Mouse (Mus musculus) ES-E14 (cell line): Measurements from ENCODE around the gene Nr1i3.

ENCODE experiments used
- HCFC1 ChIP-seq: IDR thresholded peaks from 2 replicates; pipeline ENCODE4 v1.6.1; 2012; ENCODE audit warnings: low read length, inconsistent platforms, borderline replicate concordance; ENCODE audit not compliant: insufficient read depth
- MAFK ChIP-seq: IDR thresholded peaks from 2 replicates; pipeline ENCODE4 v1.6.1; 2014; ENCODE audit warnings: mild to moderate bottlenecking, low read depth, low read length, inconsistent platforms; ENCODE audit not compliant: insufficient read depth
- ZC3H11A ChIP-seq: IDR thresholded peaks from 2 replicates; pipeline ENCODE4 v1.6.1; 2012; ENCODE audit warnings: low read depth, mild to moderate bottlenecking, inconsistent platforms, low read length, borderline replicate concordance

DNA sequence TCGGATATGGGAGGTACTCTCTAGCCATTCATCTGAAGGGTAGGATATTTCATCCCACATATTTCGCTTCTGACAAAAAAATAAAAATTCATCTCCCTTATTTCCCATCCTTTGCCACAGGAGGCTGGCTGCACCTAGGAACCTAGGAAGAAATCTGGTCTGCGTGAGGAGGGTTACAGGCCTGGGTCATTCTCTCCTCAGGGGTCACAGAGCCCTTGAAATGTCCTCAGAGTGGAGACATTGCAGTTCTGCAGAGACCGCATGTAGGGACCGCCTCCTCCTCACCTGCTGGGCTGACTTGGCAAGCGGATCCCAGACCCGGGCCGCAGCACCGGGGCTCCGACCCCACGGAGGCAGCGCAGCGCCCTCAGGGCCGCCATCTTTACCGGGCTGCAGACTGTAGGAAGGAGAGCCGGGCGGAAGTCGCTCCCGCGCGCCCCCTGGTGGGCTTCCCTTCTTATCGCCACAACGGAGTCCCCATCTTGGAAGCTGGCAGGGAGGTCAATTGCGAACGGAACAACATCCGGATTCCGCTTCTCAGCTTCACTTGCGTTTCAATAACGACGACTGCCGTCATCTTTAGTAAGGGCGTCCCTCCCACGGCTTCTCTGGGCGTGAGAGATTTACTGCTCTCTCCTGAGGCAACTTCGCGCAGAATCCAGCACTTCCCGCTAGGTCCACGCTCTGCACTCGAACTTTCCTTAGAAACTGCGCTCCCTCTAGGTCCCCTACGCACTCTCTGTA, 33.1 kb downstream of the Nr1i3 start:
- no peak; the same call in 1 of the 2 replicates for TF ChIP-seq ZC3H11A
- TF ChIP-seq HCFC1, result peak; percentile 91
- TF ChIP-seq MAFK, result no peak
